15 mouse cellular contexts compared by ENCODE assay signal in genomic region chr17:73233975-73234374, GRCm38 (mm10).
"Had no signal": no experiment of that assay in that cellular context is flagged by ENCODE, and none has a peak within 500 bp of the region (broad histone marks: within the 10 kb centered on the region; RNA-seq: fewer than 3 reads in every experiment).

No protein-coding gene starts in this region.

- H3K36me3 ChIP-seq: neural tube, embryonic 15.5 days; stomach, embryonic 15.5 days had no signal

- H3K9ac ChIP-seq: neural tube, embryonic 15.5 days; stomach, embryonic 15.5 days had no signal

- H3K4me3 ChIP-seq: neural tube, embryonic 15.5 days; stomach, embryonic 15.5 days had no signal

- H3K27ac ChIP-seq: neural tube, embryonic 15.5 days; stomach, embryonic 15.5 days; stomach, postnatal 0 days had no signal

- DNase-seq: retina, postnatal 1 day; right cerebral cortex, adult 18-20 months; right cerebral cortex, postnatal 14 days; right cerebral cortex, postnatal 25 days; right cerebral cortex, postnatal 4 days; spleen, adult 18-20 months; thymus, adult 18-20 months; thymus, adult 2 months; thymus, postnatal 14 days; thymus, postnatal 25 days; thymus, postnatal 36 days; thymus, postnatal 4 days had no signal

- H3K4me1 ChIP-seq: neural tube, embryonic 15.5 days; stomach, embryonic 15.5 days had no signal

- H3K27me3 ChIP-seq: neural tube, embryonic 15.5 days; stomach, embryonic 15.5 days had no signal
